Mouse (Mus musculus) myocyte (in vitro differentiated cells): ENCODE measurements around the gene Ppara. TPM values are rescaled to one million over a fixed set of nuclear protein-coding genes. Genes with fewer than 3 reads are reported as not detected.
A peak's percentile ranks its signal among the peaks of the same experiment; 100 is the strongest.

Experiments used
- H3K27me3 ChIP-seq: one replicate; pipeline ENCODE4 v1.6.1; 2011; ENCODE audit not compliant: control insufficient read depth, insufficient read depth, insufficient read length
- H3K36me3 ChIP-seq: one replicate; pipeline ENCODE4 v1.6.1; 2011; ENCODE audit not compliant: control insufficient read depth, insufficient read depth
- H3K4me2 ChIP-seq: one replicate; pipeline ENCODE4 v1.6.1; 2011; ENCODE audit warnings: low read depth, control low read depth
- H3K4me3 ChIP-seq: one replicate; pipeline ENCODE4 v1.5.1; 2011; ENCODE audit warnings: mild to moderate bottlenecking, control low read depth, moderate library complexity
- H3K79me2 ChIP-seq: one replicate; pipeline ENCODE4 v1.6.1; 2011; ENCODE audit not compliant: control insufficient read depth, insufficient read depth
- H3ac ChIP-seq: one replicate; pipeline ENCODE4 v1.6.1; 2011; ENCODE audit not compliant: control insufficient read depth, insufficient read length
- CEBPB ChIP-seq: IDR thresholded peaks from 2 replicates; pipeline ENCODE4 v1.6.1; 2011; ENCODE audit warnings: mild to moderate bottlenecking, moderate library complexity; ENCODE audit not compliant: poor library complexity, insufficient read depth, severe bottlenecking
- E2F4 ChIP-seq: IDR thresholded peaks from one replicate; pipeline ENCODE4 v1.6.1; 2011; ENCODE audit warnings: mild to moderate bottlenecking, control low read depth, moderate library complexity; ENCODE audit not compliant: insufficient read depth
- MAX ChIP-seq: IDR thresholded peaks from one replicate; pipeline ENCODE4 v1.6.1; 2011; ENCODE audit warnings: low read depth, mild to moderate bottlenecking, control low read depth
- MYOD1 ChIP-seq, 3 experiments: IDR thresholded peaks; one replicate each; pipeline ENCODE4 v1.6.1; 2011; ENCODE audit warnings: control low read depth in 2 of 3, low read depth in 2 of 3, mild to moderate bottlenecking in 2 of 3, moderate library complexity in 1 of 3; ENCODE audit not compliant: insufficient read length in 2 of 3, control insufficient read depth in 1 of 3
- MYOG ChIP-seq, 3 experiments: IDR thresholded peaks; one replicate each; pipeline ENCODE4 v1.6.1; 2011; ENCODE audit warnings: control low read depth in 2 of 3, low read depth in 2 of 3, mild to moderate bottlenecking in 2 of 3; ENCODE audit not compliant: insufficient read length in 2 of 3, control insufficient read depth in 1 of 3, insufficient read depth in 1 of 3
- POLR2A ChIP-seq: IDR thresholded peaks from one replicate; pipeline ENCODE4 v1.6.1; 2011; ENCODE audit warnings: low read depth, mild to moderate bottlenecking, control low read depth, moderate library complexity; ENCODE audit not compliant: insufficient read length
- POLR2AphosphoS2 ChIP-seq: IDR thresholded peaks from one replicate; pipeline ENCODE4 v1.6.1; 2011; ENCODE audit warnings: low read depth, control low read depth; ENCODE audit not compliant: insufficient read length
- REST ChIP-seq: IDR thresholded peaks from one replicate; pipeline ENCODE4 v1.6.1; 2011; ENCODE audit warnings: mild to moderate bottlenecking, control low read depth, moderate library complexity; ENCODE audit not compliant: insufficient read depth, insufficient read length
- SRF ChIP-seq: IDR thresholded peaks from one replicate; pipeline ENCODE4 v1.6.1; 2011; ENCODE audit warnings: low read depth; ENCODE audit not compliant: control insufficient read depth, insufficient read length
- TCF12 ChIP-seq: IDR thresholded peaks from one replicate; pipeline ENCODE4 v1.6.1; 2011; ENCODE audit warnings: mild to moderate bottlenecking, control low read depth; ENCODE audit not compliant: poor library complexity, insufficient read depth, severe bottlenecking
- TCF3 ChIP-seq: IDR thresholded peaks from one replicate; pipeline ENCODE4 v1.6.1; 2011; ENCODE audit warnings: low read depth, control low read depth; ENCODE audit not compliant: insufficient read length
- USF1 ChIP-seq: IDR thresholded peaks from one replicate; pipeline ENCODE4 v1.6.1; 2011; ENCODE audit warnings: low read depth, mild to moderate bottlenecking, control low read depth, moderate library complexity
- polyA plus RNA-seq: library from polyadenylated mRNA; unstranded; fragments of >200 nt; fragmentation: generic; extraction: Trizol; gene quantifications from one replicate; pipeline ENCODE4 v1.2.1, GENCODE M21; 2012; ENCODE audit warnings: missing spikeins

Ppara gene
- polyA plus RNA-seq, 1 experiment: 0.12 TPM

- Histone ChIP-seq H3K27me3 (no peaks in the 10 kb centered on the region), H3K36me3 (peaks cover 40% of the 10 kb centered on the region), H3K79me2 (peaks cover 3% of the 10 kb centered on the region), H3K4me2 (peak overlapping the region; percentile 33), H3K4me3 (no peak overlapping the region), H3ac (no peak overlapping the region)
- no peak for TF ChIP-seq TCF3
- TF ChIP-seq E2F4: no peak
- no peak for TF ChIP-seq MAX
- peak in 2 of 3 experiments; percentile 11 to 59 for TF ChIP-seq MYOD1 (IDR thresholded peaks at IDR 0.05; ENCODE audit: control insufficient read depth in 1 of 3, insufficient read length in 2 of 3, low read depth in 2 of 3)
- TF ChIP-seq CEBPB: no peak
- TF ChIP-seq TCF12: no peak
- TF ChIP-seq POLR2A: peak; percentile 61
- peak in 1 of 3 experiments; percentile 57 for TF ChIP-seq MYOG (IDR thresholded peaks at IDR 0.05; ENCODE audit: control insufficient read depth in 1 of 3, insufficient read depth in 1 of 3, insufficient read length in 2 of 3, low read depth in 2 of 3)
- no peak for TF ChIP-seq REST
- peak; percentile 10 for TF ChIP-seq POLR2AphosphoS2
Measured at GRCm38 (mm10) chr15:85708843-85709242, 25.9 kb upstream of the Ppara start.

DNA sequence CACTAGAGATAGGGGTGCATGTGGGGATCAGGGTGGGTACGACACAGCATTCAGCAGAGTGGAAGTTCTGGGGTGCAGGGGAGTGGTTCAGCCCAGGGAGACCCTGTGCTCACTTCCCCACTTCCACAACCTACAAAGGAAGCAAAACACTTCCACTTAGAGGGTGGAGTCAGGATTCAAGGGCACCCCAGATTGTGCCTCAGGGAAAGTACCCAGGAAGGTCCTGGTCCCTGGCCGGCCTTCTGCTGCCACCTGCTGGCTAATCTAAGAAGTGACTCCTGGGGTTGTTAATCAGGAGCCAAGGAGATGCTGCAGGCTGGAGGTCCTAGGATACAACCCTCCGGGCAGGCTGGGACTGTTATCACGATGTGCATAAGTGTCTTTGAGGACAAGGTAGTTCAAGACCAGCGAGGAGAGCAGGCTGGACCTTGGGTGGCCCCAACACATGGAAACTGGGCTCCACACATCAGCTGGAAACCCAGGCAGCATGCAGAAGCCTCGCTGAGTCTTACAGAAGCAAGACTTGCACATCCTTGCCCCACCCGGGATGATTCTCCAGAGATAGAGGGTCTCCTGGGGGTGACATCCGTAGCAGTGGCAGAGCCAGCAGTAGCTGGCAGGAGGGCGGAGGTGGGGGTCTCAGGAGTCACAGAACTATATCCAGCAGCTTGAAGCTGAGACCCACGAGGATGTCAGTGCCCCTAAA is 25.4 kb upstream of the Ppara start:
- Histone ChIP-seq H3K36me3 (peaks cover 35% of the 10 kb centered on the region), H3K27me3 (no peaks in the 10 kb centered on the region), H3K79me2 (no peaks in the 10 kb centered on the region), H3K4me3 (no peak overlapping the region), H3ac (no peak overlapping the region), H3K4me2 (peak overlapping the region; percentile 33)
- TF ChIP-seq POLR2AphosphoS2: peak; percentile 81
- TF ChIP-seq TCF3: no peak
- TF ChIP-seq REST: no peak
- TF ChIP-seq MYOG (IDR thresholded peaks at IDR 0.05; ENCODE audit: control insufficient read depth in 1 of 3, insufficient read depth in 1 of 3, insufficient read length in 2 of 3, low read depth in 2 of 3): no peak
- no peak for TF ChIP-seq TCF12
- TF ChIP-seq POLR2A: peak; percentile 10
- TF ChIP-seq USF1: no peak
- TF ChIP-seq MAX: no peak

- H3K27me3 ChIP-seq: no peaks in the 10 kb centered on the region
- peaks cover 27% of the 10 kb centered on the region for H3K36me3 ChIP-seq
- peak overlapping the region; percentile 16 for H3K4me2 ChIP-seq
- no peak overlapping the region for H3K4me3 ChIP-seq
- no peaks in the 10 kb centered on the region for H3K79me2 ChIP-seq
- H3ac ChIP-seq: no peak overlapping the region
- TF ChIP-seq SRF (no peak), REST (no peak), POLR2A (peak; percentile 72), MYOD1 (IDR thresholded peaks at IDR 0.05; ENCODE audit: control insufficient read depth in 1 of 3, insufficient read length in 2 of 3, low read depth in 2 of 3) (peak in 1 of 3 experiments; percentile 41), E2F4 (no peak), TCF3 (no peak), CEBPB (no peak), MAX (no peak), POLR2AphosphoS2 (peak; percentile 95), MYOG (IDR thresholded peaks at IDR 0.05; ENCODE audit: control insufficient read depth in 1 of 3, insufficient read depth in 1 of 3, insufficient read length in 2 of 3, low read depth in 2 of 3) (peak in 2 of 3 experiments; percentile 5 to 24), USF1 (no peak), TCF12 (no peak)
Measured at GRCm38 (mm10) chr15:85710179-85710578, 24.6 kb upstream of the Ppara start.

DNA sequence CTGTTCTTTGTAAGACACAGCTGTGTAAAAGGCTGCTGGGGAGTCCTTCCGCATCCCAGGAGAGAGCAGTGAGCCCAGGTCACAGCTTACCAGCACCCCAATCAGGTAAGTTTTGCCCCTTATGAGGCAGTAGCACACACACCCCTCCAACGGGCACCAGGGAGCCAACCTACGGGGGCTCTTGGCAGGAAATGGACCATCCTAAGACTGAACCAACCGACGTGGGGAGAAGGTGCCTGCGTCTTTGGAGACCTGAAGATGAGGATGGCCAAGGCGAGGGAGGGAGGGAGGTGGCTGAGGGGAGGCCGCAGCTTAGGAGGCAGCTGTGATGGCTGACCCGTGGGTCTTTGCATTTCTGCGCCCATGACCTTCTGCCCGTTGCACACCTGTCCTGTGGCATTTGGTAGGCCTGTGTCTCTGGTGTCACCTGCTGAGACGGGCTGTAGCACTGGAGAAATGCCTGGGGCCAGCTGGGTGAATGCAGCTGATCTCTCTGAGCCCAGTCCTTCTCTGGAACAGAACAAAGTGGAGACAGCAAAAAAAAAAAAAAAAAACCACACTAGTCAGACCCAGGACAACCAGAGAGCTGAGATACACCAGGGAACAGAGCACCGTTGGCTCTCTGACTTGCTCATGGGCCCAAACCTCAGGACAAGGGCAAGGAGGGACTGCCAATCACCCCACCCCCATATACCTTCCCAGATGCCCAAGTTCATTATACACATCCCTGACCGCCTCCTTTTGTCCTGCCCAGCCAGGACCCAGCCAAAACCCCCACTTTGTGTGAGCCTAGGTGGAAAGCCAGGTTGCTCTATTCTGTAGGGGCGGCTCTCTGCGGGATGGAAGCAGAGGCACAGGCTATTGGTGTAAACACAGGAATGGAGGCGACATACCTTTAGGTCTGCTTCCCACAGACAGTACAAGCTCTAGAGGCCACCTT is 23.9 kb upstream of the Ppara start:
- peak in 2 of 3 experiments; percentile 79 to 88 for TF ChIP-seq MYOG (IDR thresholded peaks at IDR 0.05; ENCODE audit: control insufficient read depth in 1 of 3, insufficient read depth in 1 of 3, insufficient read length in 2 of 3, low read depth in 2 of 3)
- peak; percentile 23 for TF ChIP-seq POLR2AphosphoS2
- peak in 2 of 3 experiments; percentile 33 to 76 for TF ChIP-seq MYOD1 (IDR thresholded peaks at IDR 0.05; ENCODE audit: control insufficient read depth in 1 of 3, insufficient read length in 2 of 3, low read depth in 2 of 3)
- TF ChIP-seq SRF: no peak
- TF ChIP-seq MAX: no peak
- TF ChIP-seq TCF3: peak; percentile 58
- TF ChIP-seq REST: no peak
- no peak for TF ChIP-seq USF1
- TF ChIP-seq POLR2A: no peak
- no peak for TF ChIP-seq CEBPB
- Histone ChIP-seq H3K36me3 (peaks cover 20% of the 10 kb centered on the region), H3K27me3 (no peaks in the 10 kb centered on the region), H3K79me2 (no peaks in the 10 kb centered on the region), H3ac (no peak overlapping the region), H3K4me3 (no peak overlapping the region), H3K4me2 (no peak overlapping the region)
